ENCODE assay signal across 19 mouse cellular contexts in genomic region chr12:69489686-69490085, GRCm38 (mm10).
DNase-seq lines count a peak whose midpoint lies in the region; ATAC-seq and TF ChIP-seq lines count a peak whose summit lies in the region.
"Had no signal": no experiment of that assay in that cellular context is flagged by ENCODE, and none has a peak within 500 bp of the region (broad histone marks: within the 10 kb centered on the region; RNA-seq: fewer than 3 reads in every experiment).

No protein-coding gene starts in this region.

- 85% methylated on average over 10 of the region's 10 CpGs for WGBS in lung, adult 2 months

- no peak overlapping the region for H3K4me3 ChIP-seq in lung, adult 2 months (replicated peaks; ENCODE audit: extremely low read depth, low read depth, low read length)
- H3K4me3 ChIP-seq: embryonic facial prominence, embryonic 13.5 days; forebrain, embryonic 12.5 days; heart, embryonic 13.5 days; hindbrain, embryonic 15.5 days had no signal

- TF ChIP-seq CTCF in lung, adult 2 months (IDR thresholded peaks at IDR 0.05; ENCODE audit: insufficient read depth, low read length): no peak

- H3K4me1 ChIP-seq in lung, adult 2 months (ENCODE audit: control insufficient read depth, insufficient read depth, low read length): peaks cover 15% of the 10 kb centered on the region

- ATAC-seq in megakaryocyte, adult 5-6 weeks (ENCODE audit: poor library complexity, severe bottlenecking): no peak
- ATAC-seq: forebrain, embryonic 16.5 days had no signal

- peak; percentile 45 for DNase-seq in testis, postnatal 14 days (ENCODE audit: low spot score)
- no peak for DNase-seq in testis, postnatal 10 days (ENCODE audit: low spot score)
- peak; percentile 56 for DNase-seq in lung, adult 2 months
- peak; percentile 47 for DNase-seq in lung, postnatal 10 days
- DNase-seq in lung, postnatal 4 days: peak; percentile 45 to 79
- DNase-seq in thymus, postnatal 14 days: no peak
- DNase-seq in gastrocnemius, postnatal 25 days: no peak
- DNase-seq: adrenal gland, postnatal 10 days; cerebellum, adult 11-12 months; cerebellum, adult 9-10 months; cerebellum, postnatal 25 days; gastrocnemius, postnatal 10 days; heart, postnatal 36 days had no signal

- no peak for TF ChIP-seq POLR2A in lung, adult 2 months (IDR thresholded peaks at IDR 0.05; ENCODE audit: borderline replicate concordance, extremely low read depth, low read depth, low read length)

Comparison
In these comparisons a context has a peak if more than half of its experiments do, and no peak if none do; other contexts are left out.
1. DNase-seq: peak in testis, postnatal 14 days (single experiment), lung, adult 2 months (single experiment), lung, postnatal 10 days (single experiment) and lung, postnatal 4 days (2 of 2); none in testis, postnatal 10 days (single experiment), thymus, postnatal 14 days (single experiment) and gastrocnemius, postnatal 25 days (single experiment).